Mouse (Mus musculus): ENCODE results near the gene Zfp513. TPM values are rescaled to one million over a fixed set of nuclear protein-coding genes. Genes with fewer than 3 reads are reported as not detected.

The Zfp513 gene
- polyA plus RNA-seq, 1 experiment from 2014 or later, result 2.6 TPM

DNA sequence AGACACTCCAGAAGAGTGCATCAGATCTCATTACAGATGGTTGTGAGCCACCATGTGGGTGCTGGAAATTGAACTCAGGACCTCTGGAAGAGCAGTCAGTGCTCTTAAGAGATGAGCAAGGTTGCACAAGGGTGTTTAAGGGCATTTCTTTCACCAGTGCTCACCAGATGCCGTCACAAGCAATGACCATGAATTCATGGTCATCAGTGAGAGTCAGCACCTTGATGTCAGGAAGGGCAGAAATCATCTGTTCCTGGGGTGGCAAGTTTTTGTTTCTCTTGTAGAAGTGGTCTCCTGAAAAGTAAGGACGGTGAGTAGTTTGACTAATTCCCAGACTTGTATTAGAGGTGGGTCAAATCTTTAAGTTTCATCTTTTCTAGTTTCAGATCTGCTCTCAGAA is 1.8 kb upstream of the Zfp513 start:
- Histone ChIP-seq H3K9me3 (replicated peaks; ENCODE audit: control insufficient read depth, low read length) (no peaks in the 10 kb centered on the region), H3K4me2 (ENCODE audit: low read depth, low read length) (no peak overlapping the region), H3K9ac (ENCODE audit: low read depth, low read length) (no peak overlapping the region), H3K4me3 (ENCODE audit: low read depth, low read length) (no peak overlapping the region), H3K4me1 (ENCODE audit: control insufficient read depth, low read depth, low read length) (peaks cover 11% of the 10 kb centered on the region), H3K27ac (ENCODE audit: low read length) (no peak overlapping the region), H3K27me3 (ENCODE audit: control insufficient read depth, insufficient read depth, low read depth, low read length) (no peaks in the 10 kb centered on the region), H3K36me3 (ENCODE audit: control insufficient read depth, insufficient read depth) (peaks cover 56% of the 10 kb centered on the region)
- 89% methylated on average over 2 of the region's 2 CpGs for WGBS (ENCODE audit: insufficient replicate concordance)
- ATAC-seq (ENCODE audit: low read depth), result no peak

- peak overlapping the region; percentile 87 for H3K4me2 ChIP-seq (ENCODE audit: low read depth, low read length)
- H3K9ac ChIP-seq (ENCODE audit: low read depth, low read length), result no peak overlapping the region; the same call in 1 of the 2 replicates
- H3K27me3 ChIP-seq (ENCODE audit: control insufficient read depth, insufficient read depth, low read depth, low read length), result no peaks in the 10 kb centered on the region
- 81% methylated on average over 7 of the region's 7 CpGs for WGBS (ENCODE audit: insufficient replicate concordance)
- H3K4me3 ChIP-seq (ENCODE audit: low read depth, low read length), result peak overlapping the region; percentile 85
- peaks cover 63% of the 10 kb centered on the region for H3K36me3 ChIP-seq (ENCODE audit: control insufficient read depth, insufficient read depth)
- H3K9me3 ChIP-seq (replicated peaks; ENCODE audit: control insufficient read depth, low read length), result no peaks in the 10 kb centered on the region
- no peak for ATAC-seq (ENCODE audit: low read depth)
- H3K27ac ChIP-seq (ENCODE audit: low read length), result peak overlapping the region; percentile 79
- peaks cover 11% of the 10 kb centered on the region for H3K4me1 ChIP-seq (ENCODE audit: control insufficient read depth, low read depth, low read length)
Measured at GRCm38 (mm10) chr5:31202933-31203332, 830 bp upstream of the Zfp513 start.

DNA sequence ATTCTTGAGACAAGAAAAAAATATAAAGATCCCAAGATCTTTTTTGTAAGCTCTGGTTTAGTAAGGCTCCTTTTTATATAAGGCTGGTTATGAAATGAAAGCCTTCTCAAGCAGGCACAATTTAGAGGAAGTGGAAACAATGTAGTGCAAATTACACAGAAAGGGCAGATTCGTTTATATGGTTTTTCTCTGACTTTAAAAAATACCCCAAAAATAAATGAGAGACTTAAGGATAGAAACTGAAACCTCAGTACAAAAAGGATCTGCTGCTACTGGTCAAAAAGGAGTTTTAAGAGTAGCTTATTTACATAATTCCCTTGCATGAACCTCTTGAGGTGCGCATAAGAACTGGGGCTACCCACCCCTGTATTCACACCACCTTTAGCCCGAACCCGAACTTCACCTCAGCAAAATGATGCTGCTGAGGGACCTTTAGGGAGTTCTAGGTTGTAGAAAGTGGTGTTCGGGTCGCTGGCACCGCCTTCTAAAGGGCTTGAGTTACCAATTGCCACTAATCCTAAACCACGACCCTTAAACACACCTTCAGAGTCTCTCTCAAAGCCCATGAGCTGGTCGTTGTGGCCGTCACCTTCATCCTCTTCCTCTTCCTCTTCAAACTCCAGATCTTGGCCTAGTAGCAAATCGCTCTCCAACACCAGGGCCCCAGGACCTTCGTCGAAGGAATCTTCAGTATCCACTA is 911 bp downstream of the Zfp513 start:
- Histone ChIP-seq H3K9ac (ENCODE audit: low read depth, low read length) (peak overlapping the region; percentile 83), H3K4me1 (ENCODE audit: control insufficient read depth, low read depth, low read length) (peaks cover 11% of the 10 kb centered on the region), H3K36me3 (ENCODE audit: control insufficient read depth, insufficient read depth) (peaks cover 66% of the 10 kb centered on the region), H3K4me2 (ENCODE audit: low read depth, low read length) (peak overlapping the region; percentile 55), H3K27me3 (ENCODE audit: control insufficient read depth, insufficient read depth, low read depth, low read length) (no peaks in the 10 kb centered on the region), H3K27ac (ENCODE audit: low read length) (peak overlapping the region; percentile 84), H3K4me3 (ENCODE audit: low read depth, low read length) (peak overlapping the region; percentile 85), H3K9me3 (replicated peaks; ENCODE audit: control insufficient read depth, low read length) (no peaks in the 10 kb centered on the region)
- ATAC-seq (ENCODE audit: low read depth), result no peak
- WGBS (ENCODE audit: insufficient replicate concordance), result 18% methylated on average over 13 of the region's 13 CpGs

GRCm38 (mm10) chr5:31200327-31200768 is 1.8 kb downstream of the Zfp513 start:
- no peak overlapping the region for H3K4me3 ChIP-seq (ENCODE audit: low read depth, low read length)
- H3K27ac ChIP-seq (ENCODE audit: low read length), result no peak overlapping the region
- H3K9ac ChIP-seq (ENCODE audit: low read depth, low read length), result no peak overlapping the region
- no peak for ATAC-seq (ENCODE audit: low read depth)
- peaks cover 68% of the 10 kb centered on the region for H3K36me3 ChIP-seq (ENCODE audit: control insufficient read depth, insufficient read depth)
- no peak overlapping the region for H3K4me2 ChIP-seq (ENCODE audit: low read depth, low read length)
- H3K27me3 ChIP-seq (ENCODE audit: control insufficient read depth, insufficient read depth, low read depth, low read length), result no peaks in the 10 kb centered on the region
- H3K9me3 ChIP-seq (replicated peaks; ENCODE audit: control insufficient read depth, low read length), result no peaks in the 10 kb centered on the region
- peaks cover 11% of the 10 kb centered on the region for H3K4me1 ChIP-seq (ENCODE audit: control insufficient read depth, low read depth, low read length)
- 87% methylated on average over 27 of the region's 27 CpGs for WGBS (ENCODE audit: insufficient replicate concordance)

DNA sequence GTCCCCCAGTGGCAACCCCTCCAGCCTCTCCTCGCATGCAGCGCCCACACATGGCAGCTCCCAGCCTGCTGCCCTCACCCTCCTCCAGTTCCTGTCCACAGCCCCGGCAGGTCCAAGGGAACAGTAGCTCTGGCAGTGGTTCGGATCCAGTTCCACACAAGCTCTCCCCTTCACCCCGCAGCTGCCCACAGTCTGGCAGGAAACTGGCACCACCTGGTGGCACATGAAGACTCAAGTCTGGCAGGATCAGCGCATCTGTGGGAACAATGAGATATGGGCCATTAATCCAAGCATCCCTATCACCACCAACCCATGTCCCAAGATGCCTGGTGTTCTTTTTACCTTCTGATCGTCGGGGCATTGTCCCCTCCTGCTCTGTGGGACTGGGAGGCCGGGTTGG is 2.2 kb downstream of the Zfp513 start:
- no peaks in the 10 kb centered on the region for H3K9me3 ChIP-seq (replicated peaks; ENCODE audit: control insufficient read depth, low read length)
- peaks cover 11% of the 10 kb centered on the region for H3K4me1 ChIP-seq (ENCODE audit: control insufficient read depth, low read depth, low read length)
- H3K9ac ChIP-seq (ENCODE audit: low read depth, low read length), result no peak overlapping the region
- ATAC-seq (ENCODE audit: low read depth), result no peak
- no peak overlapping the region for H3K27ac ChIP-seq (ENCODE audit: low read length)
- no peaks in the 10 kb centered on the region for H3K27me3 ChIP-seq (ENCODE audit: control insufficient read depth, insufficient read depth, low read depth, low read length)
- no peak overlapping the region for H3K4me3 ChIP-seq (ENCODE audit: low read depth, low read length)
- no peak overlapping the region for H3K4me2 ChIP-seq (ENCODE audit: low read depth, low read length)
- peaks cover 66% of the 10 kb centered on the region for H3K36me3 ChIP-seq (ENCODE audit: control insufficient read depth, insufficient read depth)
- WGBS (ENCODE audit: insufficient replicate concordance), result 74% methylated on average over 9 of the region's 9 CpGs

- Histone ChIP-seq H3K9me3 (replicated peaks; ENCODE audit: control insufficient read depth, low read length) (no peaks in the 10 kb centered on the region), H3K36me3 (ENCODE audit: control insufficient read depth, insufficient read depth) (peaks cover 63% of the 10 kb centered on the region), H3K9ac (ENCODE audit: low read depth, low read length) (no peak overlapping the region), H3K4me1 (ENCODE audit: control insufficient read depth, low read depth, low read length) (peaks cover 16% of the 10 kb centered on the region), H3K4me2 (ENCODE audit: low read depth, low read length) (no peak overlapping the region), H3K27me3 (ENCODE audit: control insufficient read depth, insufficient read depth, low read depth, low read length) (no peaks in the 10 kb centered on the region), H3K4me3 (ENCODE audit: low read depth, low read length) (no peak overlapping the region), H3K27ac (ENCODE audit: low read length) (no peak overlapping the region)
- 90% methylated on average over 19 of the region's 19 CpGs for WGBS (ENCODE audit: insufficient replicate concordance)
- ATAC-seq (ENCODE audit: low read depth), result no peak
Measured at GRCm38 (mm10) chr5:31199321-31199892, 2.7 kb downstream of the Zfp513 start.

DNA sequence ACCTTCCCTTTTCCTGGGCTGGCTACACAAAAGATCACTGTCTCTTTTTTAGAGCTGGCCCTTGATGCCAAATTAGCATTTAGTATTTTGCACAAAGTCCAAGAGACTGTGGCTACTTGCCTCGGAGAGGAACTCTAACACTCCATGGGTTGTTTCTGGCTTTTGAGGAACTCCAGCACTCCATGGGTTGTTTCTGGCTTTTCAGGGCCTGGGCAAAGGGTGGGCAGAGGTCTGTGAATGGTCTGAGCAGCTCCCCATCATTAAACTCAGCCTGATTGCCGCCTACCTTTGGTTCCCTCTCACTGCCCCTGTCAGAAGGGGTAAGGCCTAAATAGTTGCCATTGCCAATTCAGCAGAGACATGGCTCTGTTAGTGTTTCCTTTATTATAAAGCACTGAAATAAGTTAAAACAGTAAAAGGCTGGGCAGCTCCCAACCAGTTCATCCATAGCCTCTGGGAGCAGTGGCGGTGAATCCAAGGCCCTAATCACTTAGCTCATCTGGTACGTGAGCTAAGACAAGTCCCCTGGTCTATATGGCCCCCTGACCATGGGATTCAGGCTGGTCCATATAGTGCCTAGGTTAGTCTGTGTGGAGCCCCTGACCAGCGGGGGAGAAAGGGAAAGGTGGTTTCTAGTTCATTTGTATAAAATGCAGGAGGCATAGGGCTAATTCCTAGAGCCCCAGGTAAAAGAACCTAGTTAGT is 3.3 kb downstream of the Zfp513 start:
- no peak for ATAC-seq (ENCODE audit: low read depth)
- Histone ChIP-seq H3K4me1 (ENCODE audit: control insufficient read depth, low read depth, low read length) (peaks cover 21% of the 10 kb centered on the region), H3K36me3 (ENCODE audit: control insufficient read depth, insufficient read depth) (peaks cover 58% of the 10 kb centered on the region), H3K4me2 (ENCODE audit: low read depth, low read length) (no peak overlapping the region), H3K9me3 (replicated peaks; ENCODE audit: control insufficient read depth, low read length) (no peaks in the 10 kb centered on the region), H3K27ac (ENCODE audit: low read length) (no peak overlapping the region), H3K9ac (ENCODE audit: low read depth, low read length) (no peak overlapping the region), H3K27me3 (ENCODE audit: control insufficient read depth, insufficient read depth, low read depth, low read length) (no peaks in the 10 kb centered on the region), H3K4me3 (ENCODE audit: low read depth, low read length) (no peak overlapping the region)
- WGBS (ENCODE audit: insufficient replicate concordance), result 74% methylated on average over 5 of the region's 5 CpGs

- H3K36me3 ChIP-seq (ENCODE audit: control insufficient read depth, insufficient read depth), result peaks cover 58% of the 10 kb centered on the region
- H3K4me1 ChIP-seq (ENCODE audit: control insufficient read depth, low read depth, low read length), result peaks cover 21% of the 10 kb centered on the region
Measured at GRCm38 (mm10) chr5:31198170-31198569, 3.9 kb downstream of the Zfp513 start.

GRCm38 (mm10) chr5:31197072-31197471 is 5.0 kb downstream of the Zfp513 start:
- Histone ChIP-seq H3K4me3 (ENCODE audit: low read depth, low read length) (no peak overlapping the region), H3K27me3 (ENCODE audit: control insufficient read depth, insufficient read depth, low read depth, low read length) (no peaks in the 10 kb centered on the region), H3K9ac (ENCODE audit: low read depth, low read length) (no peak overlapping the region), H3K4me2 (ENCODE audit: low read depth, low read length) (no peak overlapping the region), H3K9me3 (replicated peaks; ENCODE audit: control insufficient read depth, low read length) (no peaks in the 10 kb centered on the region), H3K4me1 (ENCODE audit: control insufficient read depth, low read depth, low read length) (peaks cover 15% of the 10 kb centered on the region), H3K27ac (ENCODE audit: low read length) (no peak overlapping the region), H3K36me3 (ENCODE audit: control insufficient read depth, insufficient read depth) (peaks cover 51% of the 10 kb centered on the region)
- no peak for ATAC-seq (ENCODE audit: low read depth)
- 91% methylated on average over 12 of the region's 12 CpGs for WGBS (ENCODE audit: insufficient replicate concordance)

More at GRCm38 (mm10) chr5:31198170-31198569, 3.9 kb downstream of the Zfp513 start:
- WGBS (ENCODE audit: insufficient replicate concordance), result 80% methylated on average over 9 of the region's 9 CpGs
- no peak for ATAC-seq (ENCODE audit: low read depth)
- H3K4me3 ChIP-seq (ENCODE audit: low read depth, low read length), result no peak overlapping the region
- H3K27me3 ChIP-seq (ENCODE audit: control insufficient read depth, insufficient read depth, low read depth, low read length), result no peaks in the 10 kb centered on the region
- no peak overlapping the region for H3K4me2 ChIP-seq (ENCODE audit: low read depth, low read length)
- no peaks in the 10 kb centered on the region for H3K9me3 ChIP-seq (replicated peaks; ENCODE audit: control insufficient read depth, low read length)
- H3K9ac ChIP-seq (ENCODE audit: low read depth, low read length), result no peak overlapping the region
- H3K27ac ChIP-seq (ENCODE audit: low read length), result no peak overlapping the region
